Mouse (Mus musculus) thymus, postnatal 25 days (tissue): Measurements from ENCODE around the gene A26c2.

Experiments used
- DNase-seq: peaks from one replicate; pipeline ENCODE4 v3.0.0; 2022

The A26c2 gene

GRCm38 (mm10) chr7:62823573-62823972, at the start of gene A26c2:
Gene A26c2 (minus strand): TSS chr7:62823673.
- DNase-seq, result no peak

- DNase-seq, result no peak
Observed at GRCm38 (mm10) chr7:62851471-62851870, 28.0 kb upstream of the A26c2 start.
